Mouse (Mus musculus): ENCODE results near the gene Rplp2. TPM values are rescaled to one million over a fixed set of nuclear protein-coding genes. Genes with fewer than 3 reads are reported as not detected.

Gene Rplp2
- total RNA-seq, 2 experiments from 2014 or later: 1,111 to 1,331 TPM

GRCm38 (mm10) chr7:141429840-141430584, 17.2 kb upstream of the Rplp2 start:
- peak in 1 of 2 experiments; percentile 6 for DNase-seq (ENCODE audit: low spot score in 2 of 2)

- no peak for DNase-seq (ENCODE audit: low spot score in 2 of 2)
Observed at GRCm38 (mm10) chr7:141430585-141431240, 16.5 kb upstream of the Rplp2 start.

GRCm38 (mm10) chr7:141431434-141432185, 15.6 kb upstream of the Rplp2 start:
- no peak for DNase-seq (ENCODE audit: low spot score in 2 of 2)

GRCm38 (mm10) chr7:141432186-141432611, 15.0 kb upstream of the Rplp2 start:
- DNase-seq (ENCODE audit: low spot score in 2 of 2): no peak

- DNase-seq (ENCODE audit: low spot score in 2 of 2): peak in 1 of 2 experiments; percentile 34
Observed at GRCm38 (mm10) chr7:141432741-141433516, 14.2 kb upstream of the Rplp2 start.

GRCm38 (mm10) chr7:141433517-141434400, 13.4 kb upstream of the Rplp2 start:
- DNase-seq (ENCODE audit: low spot score in 2 of 2): no peak

GRCm38 (mm10) chr7:141434464-141434863, 12.7 kb upstream of the Rplp2 start:
- DNase-seq (ENCODE audit: low spot score in 2 of 2): no peak

GRCm38 (mm10) chr7:141435129-141435855, 11.9 kb upstream of the Rplp2 start:
- peak in 1 of 2 experiments; percentile 46 for DNase-seq (ENCODE audit: low spot score in 2 of 2)

- no peak for DNase-seq (ENCODE audit: low spot score in 2 of 2)
Observed at GRCm38 (mm10) chr7:141435856-141436522, 11.2 kb upstream of the Rplp2 start.

GRCm38 (mm10) chr7:141436523-141436892, 10.7 kb upstream of the Rplp2 start:
- no peak for DNase-seq (ENCODE audit: low spot score in 2 of 2)

GRCm38 (mm10) chr7:141437178-141438120, 9.7 kb upstream of the Rplp2 start, which contains the start of gene Slc25a22:
Gene Slc25a22, minus strand, starts transcription at chr7:141437892.
- peak; percentile 62 to 84 for DNase-seq (ENCODE audit: low spot score in 2 of 2)

GRCm38 (mm10) chr7:141438201-141438968, 8.8 kb upstream of the Rplp2 start:
- DNase-seq (ENCODE audit: low spot score in 2 of 2): peak in 1 of 2 experiments; percentile 15

GRCm38 (mm10) chr7:141439140-141439679, 8.0 kb upstream of the Rplp2 start:
- DNase-seq (ENCODE audit: low spot score in 2 of 2): no peak

- peak in 1 of 2 experiments; percentile 14 for DNase-seq (ENCODE audit: low spot score in 2 of 2)
Observed at GRCm38 (mm10) chr7:141439811-141440210, 7.4 kb upstream of the Rplp2 start.

- DNase-seq (ENCODE audit: low spot score in 2 of 2): peak; percentile 25 to 66
Observed at GRCm38 (mm10) chr7:141440613-141441012, 6.6 kb upstream of the Rplp2 start.

- no peak for DNase-seq (ENCODE audit: low spot score in 2 of 2)
Observed at GRCm38 (mm10) chr7:141441460-141441859, 5.7 kb upstream of the Rplp2 start.

Measured in gastrocnemius, postnatal 4 days (tissue).